Mouse (Mus musculus) CH12.LX (cell line): Measurements from ENCODE around the gene Atg4d.

Source experiments
- CTCF ChIP-seq, 2 experiments: IDR thresholded peaks in 1 of 2; conservative IDR thresholded peaks in 1 of 2; 2 replicates each; pipeline ENCODE4 v1.5.1; 2011 to 2012; ENCODE audit warnings: low read depth in 2 of 2, low read length in 2 of 2, improper control_type of control experiment in 1 of 2, inconsistent platforms in 1 of 2, mild to moderate bottlenecking in 1 of 2, moderate library complexity in 1 of 2
- EP300 ChIP-seq: IDR thresholded peaks from 2 replicates; pipeline ENCODE4 v1.6.1; 2011; ENCODE audit warnings: low read length, improper control_type of control experiment
- NELFE ChIP-seq: IDR thresholded peaks from 2 replicates; pipeline ENCODE4 v1.6.1; 2011; ENCODE audit warnings: low read depth, low read length, improper control_type of control experiment

- TF ChIP-seq NELFE (no peak), EP300 (no peak), CTCF (conservative IDR thresholded peaks at IDR 0.05 in 1 of 2, IDR thresholded peaks at IDR 0.05 in 1 of 2; ENCODE audit: low read depth in 2 of 2, low read length in 2 of 2) (no peak)
These were observed 21.7 kb downstream of the Atg4d start for GRCm38 (mm10) chr9:21286753-21287152.
